Mouse (Mus musculus) heart, embryonic 14.5 days (tissue): Measurements from ENCODE around the gene Pcsk5. TPM values are rescaled to one million over a fixed set of nuclear protein-coding genes. Genes with fewer than 3 reads are reported as not detected.

Experiments
- ATAC-seq: fragments of 200-750 bp; cut with Nextera tagmentation; 2 replicates; pipeline ENCODE4 v1.8.0; 2017; ENCODE audit warnings: low read depth, moderate TSS enrichment; ENCODE audit not compliant: insufficient number of reproducible peaks, insufficient read depth, low FRiP score
- H3K27ac ChIP-seq, 2 experiments: fragments of 200-500 bp in 1 of 2; fragments of 300-500 bp in 1 of 2; sonication (generic) in 1 of 2; replicated peaks in 1 of 2; 2 replicates each; pipeline ENCODE4 v1.5.1; 2012 to 2014; ENCODE audit warnings: low read depth in 2 of 2, low read length in 2 of 2, control low read depth in 1 of 2, mild to moderate bottlenecking in 1 of 2, mixed read lengths in 1 of 2; ENCODE audit not compliant: control insufficient read depth in 1 of 2, insufficient read depth in 1 of 2
- H3K27me3 ChIP-seq: fragments of 300-500 bp; sonication (generic); 2 replicates; pipeline ENCODE4 v1.6.1; 2014; ENCODE audit warnings: mild to moderate bottlenecking, low read length, control low read depth; ENCODE audit not compliant: control insufficient read depth, insufficient read depth
- H3K36me3 ChIP-seq: fragments of 300-500 bp; sonication (generic); 2 replicates; pipeline ENCODE4 v1.6.1; 2014; ENCODE audit warnings: mild to moderate bottlenecking, control low read depth, low read length, mixed read lengths; ENCODE audit not compliant: control insufficient read depth, insufficient read depth
- H3K4me1 ChIP-seq, 2 experiments: fragments of 200-500 bp in 1 of 2; fragments of 300-500 bp in 1 of 2; sonication (generic) in 1 of 2; 2 replicates each; pipeline ENCODE4 v1.6.1; 2012 to 2014; ENCODE audit warnings: low read length in 2 of 2, control low read depth in 1 of 2, mixed read lengths in 1 of 2; ENCODE audit not compliant: control insufficient read depth in 2 of 2, insufficient read depth in 2 of 2
- H3K4me2 ChIP-seq: fragments of 300-500 bp; sonication (generic); 2 replicates; pipeline ENCODE4 v1.6.1; 2014; ENCODE audit warnings: mild to moderate bottlenecking, low read length
- H3K4me3 ChIP-seq, 2 experiments: fragments of 200-500 bp in 1 of 2; fragments of 300-500 bp in 1 of 2; sonication (generic) in 1 of 2; 2 replicates each; pipeline ENCODE4 v1.5.1; 2012 to 2014; ENCODE audit warnings: low read length in 2 of 2, mild to moderate bottlenecking in 2 of 2, control low read depth in 1 of 2, low read depth in 1 of 2, moderate library complexity in 1 of 2; ENCODE audit not compliant: control insufficient read depth in 1 of 2, insufficient read depth in 1 of 2
- H3K9ac ChIP-seq: fragments of 300-500 bp; sonication (generic); 2 replicates; pipeline ENCODE4 v1.6.1; 2014; ENCODE audit warnings: mild to moderate bottlenecking, low read length
- H3K9me3 ChIP-seq: fragments of 300-500 bp; sonication (generic); 2 replicates; pipeline ENCODE4 v1.6.1; 2016; ENCODE audit warnings: low read length, control low read depth; ENCODE audit not compliant: control insufficient read depth
- WGBS: fragments of 180-500 bp; shearing (Covaris S2); extraction: QIAGEN DNeasy Blood & Tissue Kit; methylation state at CpG from one replicate; pipeline ENCODE4 v1.1.7; 2014; 5-methylcytosine and 5-hydroxymethylcytosine counted together
- polyA plus RNA-seq: library from polyadenylated mRNA; unstranded; fragments of >200 nt; fragmentation: Nextera tagmentation; extraction: Ambion mirVana; gene quantifications from 2 replicates; pipeline ENCODE4 v1.2.1, GENCODE M21; 2014

Gene Pcsk5
- polyA plus RNA-seq, 1 experiment from 2014 or later = 14.7 TPM

GRCm38 (mm10) chr19:17423306-17423705, 414.1 kb downstream of the Pcsk5 start:
- no peaks in the 10 kb centered on the region for H3K9me3 ChIP-seq
- no peak for ATAC-seq
- WGBS = 29% methylated on average over 3 of the region's 3 CpGs

GRCm38 (mm10) chr19:17417855-17418254, 419.6 kb downstream of the Pcsk5 start:
- ATAC-seq = no peak
- H3K27me3 ChIP-seq = no peaks in the 10 kb centered on the region
- no peak overlapping the region for H3K4me3 ChIP-seq
- 64% methylated on average over 1 of the region's 1 CpGs for WGBS
- no peaks in the 10 kb centered on the region; a peak in 1 of 4 replicates for H3K4me1 ChIP-seq
- no peak overlapping the region for H3K9ac ChIP-seq
- H3K27ac ChIP-seq = no peak overlapping the region
- no peak overlapping the region for H3K4me2 ChIP-seq
- no peaks in the 10 kb centered on the region for H3K9me3 ChIP-seq
- no peaks in the 10 kb centered on the region for H3K36me3 ChIP-seq

More at GRCm38 (mm10) chr19:17423306-17423705, 414.1 kb downstream of the Pcsk5 start:
- Histone ChIP-seq H3K4me3 (no peak overlapping the region), H3K27me3 (no peaks in the 10 kb centered on the region), H3K4me1 (peaks cover 0 to 5% of the 10 kb centered on the region in 2 experiments; a peak in 3 of 4 replicates), H3K9ac (no peak overlapping the region), H3K27ac (no peak overlapping the region), H3K4me2 (no peak overlapping the region), H3K36me3 (no peaks in the 10 kb centered on the region)

- H3K4me2 ChIP-seq = no peak overlapping the region
- no peaks in the 10 kb centered on the region for H3K36me3 ChIP-seq
- no peak overlapping the region for H3K9ac ChIP-seq
- H3K4me1 ChIP-seq = no peaks in the 10 kb centered on the region
- no peak overlapping the region for H3K27ac ChIP-seq
- WGBS = 56% methylated on average over 4 of the region's 4 CpGs
- no peak overlapping the region for H3K4me3 ChIP-seq
- H3K27me3 ChIP-seq = no peaks in the 10 kb centered on the region
- no peak for ATAC-seq
- no peaks in the 10 kb centered on the region for H3K9me3 ChIP-seq
These were observed 424.4 kb downstream of the Pcsk5 start for GRCm38 (mm10) chr19:17412915-17413459.

GRCm38 (mm10) chr19:17410465-17411065, 426.9 kb downstream of the Pcsk5 start:
- Histone ChIP-seq H3K9ac (no peak overlapping the region), H3K4me1 (no peaks in the 10 kb centered on the region), H3K9me3 (0 out of 2 replicates have a peak, but pooled peaks cover 4% of the 10 kb centered on the region), H3K27me3 (no peaks in the 10 kb centered on the region), H3K4me2 (no peak overlapping the region), H3K36me3 (no peaks in the 10 kb centered on the region), H3K4me3 (no peak overlapping the region), H3K27ac (no peak overlapping the region)
- WGBS = 73% methylated on average over 5 of the region's 5 CpGs
- no peak for ATAC-seq

- H3K27me3 ChIP-seq = no peaks in the 10 kb centered on the region
- H3K36me3 ChIP-seq = no peaks in the 10 kb centered on the region
- no peak overlapping the region for H3K4me2 ChIP-seq
- H3K9ac ChIP-seq = no peak overlapping the region
- ATAC-seq = no peak
- H3K27ac ChIP-seq = no peak overlapping the region
- WGBS = 44% methylated on average over 3 of the region's 3 CpGs
- no peaks in the 10 kb centered on the region for H3K4me1 ChIP-seq
- H3K4me3 ChIP-seq = no peak overlapping the region
- 0 out of 2 replicates have a peak, but pooled peaks cover 4% of the 10 kb centered on the region for H3K9me3 ChIP-seq
These were observed 428.1 kb downstream of the Pcsk5 start for GRCm38 (mm10) chr19:17409351-17409750.

GRCm38 (mm10) chr19:17408591-17408990, 428.8 kb downstream of the Pcsk5 start:
- H3K9me3 ChIP-seq = 0 out of 2 replicates have a peak, but pooled peaks cover 4% of the 10 kb centered on the region
- no peak for ATAC-seq
- H3K27me3 ChIP-seq = no peaks in the 10 kb centered on the region
- H3K9ac ChIP-seq = no peak overlapping the region
- H3K36me3 ChIP-seq = no peaks in the 10 kb centered on the region
- H3K4me1 ChIP-seq = no peaks in the 10 kb centered on the region
- no peak overlapping the region for H3K4me2 ChIP-seq
- no peak overlapping the region for H3K27ac ChIP-seq
- no peak overlapping the region for H3K4me3 ChIP-seq

GRCm38 (mm10) chr19:17406823-17407222, 430.6 kb downstream of the Pcsk5 start:
- no peak overlapping the region for H3K4me2 ChIP-seq

GRCm38 (mm10) chr19:17403175-17403574, 434.3 kb downstream of the Pcsk5 start:
- H3K27ac ChIP-seq = no peak overlapping the region
- H3K9ac ChIP-seq = no peak overlapping the region
- no peak overlapping the region for H3K4me3 ChIP-seq
- H3K36me3 ChIP-seq = peaks cover 27% of the 10 kb centered on the region
- WGBS = 84% methylated on average over 4 of the region's 4 CpGs
- H3K9me3 ChIP-seq = 0 out of 2 replicates have a peak, but pooled peaks cover 4% of the 10 kb centered on the region
- ATAC-seq = no peak
- H3K4me2 ChIP-seq = no peak overlapping the region
- no peaks in the 10 kb centered on the region for H3K4me1 ChIP-seq
- H3K27me3 ChIP-seq = no peaks in the 10 kb centered on the region

More at GRCm38 (mm10) chr19:17406823-17407222, 430.6 kb downstream of the Pcsk5 start:
- H3K4me1 ChIP-seq = no peaks in the 10 kb centered on the region
- H3K27ac ChIP-seq = no peak overlapping the region
- no peak overlapping the region for H3K4me3 ChIP-seq
- H3K9me3 ChIP-seq = 0 out of 2 replicates have a peak, but pooled peaks cover 4% of the 10 kb centered on the region
- H3K9ac ChIP-seq = no peak overlapping the region
- no peaks in the 10 kb centered on the region for H3K36me3 ChIP-seq
- WGBS = 88% methylated on average over 5 of the region's 5 CpGs
- no peaks in the 10 kb centered on the region for H3K27me3 ChIP-seq
- ATAC-seq = no peak
